Comparison of ENCODE assay signal across 11 mouse cellular contexts in genomic region chr7:142506501-142506900, GRCm38 (mm10). TPM values are rescaled to one million over a fixed set of nuclear protein-coding genes. Genes with fewer than 3 reads are reported as not detected.
DNase-seq lines count a peak whose midpoint lies in the region; ATAC-seq and TF ChIP-seq lines count a peak whose summit lies in the region.
"Had no signal": no experiment of that assay in that cellular context is flagged by ENCODE, and none has a peak within 500 bp of the region (broad histone marks: within the 10 kb centered on the region; RNA-seq: fewer than 3 reads in every experiment).

No protein-coding gene starts in this region.

- no peak for DNase-seq in heart, postnatal 10 days
- no peak for DNase-seq in intestine, embryonic 14.5 days (ENCODE audit: low spot score)
- DNase-seq in urinary bladder, postnatal 14 days (ENCODE audit: low spot score), result no peak
- no peak for DNase-seq in spleen, postnatal 4 days (ENCODE audit: low spot score in 2 of 2)
- no peak for DNase-seq in testis, postnatal 14 days (ENCODE audit: low spot score)
- DNase-seq: cerebellum, adult 11-12 months; kidney, adult 18-20 months; liver, embryonic 13.5 days had no signal

- H3K36me3 ChIP-seq in heart, embryonic 13.5 days, result no peaks in the 10 kb centered on the region
- no peaks in the 10 kb centered on the region for H3K36me3 ChIP-seq in embryonic facial prominence, embryonic 12.5 days
- H3K36me3 ChIP-seq in intestine, embryonic 14.5 days (ENCODE audit: control insufficient read depth, insufficient read depth, low read length), result no peaks in the 10 kb centered on the region
- peaks cover 13% of the 10 kb centered on the region for H3K36me3 ChIP-seq in myocyte (ENCODE audit: control insufficient read depth, insufficient read depth)
- H3K36me3 ChIP-seq: liver, embryonic 13.5 days had no signal

- H3ac ChIP-seq in myocyte (ENCODE audit: control insufficient read depth, insufficient read length), result no peak overlapping the region

- H3K79me2 ChIP-seq in myocyte (ENCODE audit: control insufficient read depth, insufficient read depth), result peaks cover 5% of the 10 kb centered on the region

- ATAC-seq in heart, embryonic 13.5 days (ENCODE audit: extremely low read depth, insufficient number of reproducible peaks, low FRiP score, low TSS enrichment), result no peak
- 0 out of 2 replicates have a peak, but pooled peaks have one; percentile 5 for ATAC-seq in embryonic facial prominence, embryonic 12.5 days (ENCODE audit: insufficient number of reproducible peaks, insufficient read depth, low FRiP score, low TSS enrichment)
- ATAC-seq in intestine, embryonic 14.5 days (replicated peaks; ENCODE audit: low FRiP score, low TSS enrichment, low read depth), result no peak

- WGBS in heart, embryonic 13.5 days, result 44% methylated on average over 4 of the region's 4 CpGs
- 37% methylated on average over 4 of the region's 4 CpGs for whole genome bisulfite sequencing in embryonic facial prominence, embryonic 12.5 days
- WGBS in intestine, embryonic 14.5 days, result 36% methylated on average over 4 of the region's 4 CpGs

- no peak overlapping the region for H3K4me2 ChIP-seq in heart, embryonic 13.5 days
- H3K4me2 ChIP-seq in embryonic facial prominence, embryonic 12.5 days (replicated peaks), result no peak overlapping the region
- no peak overlapping the region for H3K4me2 ChIP-seq in intestine, embryonic 14.5 days (ENCODE audit: low read length)
- no peak overlapping the region for H3K4me2 ChIP-seq in myocyte (ENCODE audit: low read depth)
- H3K4me2 ChIP-seq: liver, embryonic 13.5 days had no signal

- no peak overlapping the region for H3K4me3 ChIP-seq in heart, embryonic 13.5 days
- H3K4me3 ChIP-seq in embryonic facial prominence, embryonic 12.5 days, result no peak overlapping the region
- H3K4me3 ChIP-seq in intestine, embryonic 14.5 days (ENCODE audit: low read depth, low read length), result no peak overlapping the region
- H3K4me3 ChIP-seq in myocyte, result no peak overlapping the region
- H3K4me3 ChIP-seq: liver, embryonic 13.5 days had no signal

- intact Hi-C loops in heart, postnatal 10 days (cut with DNase I), result no loop called here

- H3K27ac ChIP-seq in heart, embryonic 13.5 days (replicated peaks), result peak overlapping the region; percentile 13; the same call in 1 of the 2 replicates
- H3K27ac ChIP-seq in embryonic facial prominence, embryonic 12.5 days, result peak overlapping the region; percentile 73
- H3K27ac ChIP-seq in intestine, embryonic 14.5 days (ENCODE audit: low read depth), result 0 out of 2 replicates have a peak overlapping the region, but pooled peaks have one; percentile 30
- H3K27ac ChIP-seq: liver, embryonic 13.5 days had no signal

- H3K9ac ChIP-seq in heart, embryonic 13.5 days, result peak overlapping the region; percentile 26; the same call in 1 of the 2 replicates
- H3K9ac ChIP-seq in embryonic facial prominence, embryonic 12.5 days, result peak overlapping the region; percentile 12; the same call in 1 of the 2 replicates
- H3K9ac ChIP-seq in intestine, embryonic 14.5 days (ENCODE audit: low read length), result no peak overlapping the region
- H3K9ac ChIP-seq: liver, embryonic 13.5 days had no signal

- H3K27me3 ChIP-seq in heart, embryonic 13.5 days (replicated peaks), result no peaks in the 10 kb centered on the region
- H3K27me3 ChIP-seq in embryonic facial prominence, embryonic 12.5 days, result no peaks in the 10 kb centered on the region
- H3K27me3 ChIP-seq in intestine, embryonic 14.5 days (replicated peaks; ENCODE audit: control insufficient read depth, insufficient read depth, low read length), result no peaks in the 10 kb centered on the region
- H3K27me3 ChIP-seq in myocyte (ENCODE audit: control insufficient read depth, insufficient read depth, insufficient read length), result no peaks in the 10 kb centered on the region

- no peak for TF ChIP-seq POLR2A in myocyte (IDR thresholded peaks at IDR 0.05; ENCODE audit: insufficient read length, low read depth)

- no peaks in the 10 kb centered on the region for H3K9me3 ChIP-seq in heart, embryonic 13.5 days
- H3K9me3 ChIP-seq in embryonic facial prominence, embryonic 12.5 days, result no peaks in the 10 kb centered on the region
- H3K9me3 ChIP-seq in intestine, embryonic 14.5 days (ENCODE audit: control insufficient read depth, low read length), result no peaks in the 10 kb centered on the region
- H3K9me3 ChIP-seq: liver, embryonic 13.5 days had no signal

- peaks cover 45% of the 10 kb centered on the region for H3K4me1 ChIP-seq in heart, embryonic 13.5 days
- peaks cover 47% of the 10 kb centered on the region for H3K4me1 ChIP-seq in embryonic facial prominence, embryonic 12.5 days
- H3K4me1 ChIP-seq in intestine, embryonic 14.5 days (replicated peaks; ENCODE audit: control insufficient read depth, insufficient read depth, low read length), result peaks cover 44% of the 10 kb centered on the region

TF ChIP-seq in myocyte, 11 proteins besides CTCF, POLR2A, EP300 and RAD21:
- TF ChIP-seq REST (IDR thresholded peaks at IDR 0.05; ENCODE audit: insufficient read depth, insufficient read length) (no peak), POLR2AphosphoS2 (IDR thresholded peaks at IDR 0.05; ENCODE audit: insufficient read length, low read depth) (peak; percentile 36), MYOD1 (IDR thresholded peaks at IDR 0.05; ENCODE audit: control insufficient read depth in 1 of 3, insufficient read length in 2 of 3, low read depth in 2 of 3) (no peak), USF1 (IDR thresholded peaks at IDR 0.05; ENCODE audit: low read depth) (no peak), TCF3 (IDR thresholded peaks at IDR 0.05; ENCODE audit: insufficient read length, low read depth) (no peak), E2F4 (IDR thresholded peaks at IDR 0.05; ENCODE audit: insufficient read depth) (no peak), TCF12 (IDR thresholded peaks at IDR 0.05; ENCODE audit: insufficient read depth, poor library complexity, severe bottlenecking) (no peak)

RNA-seq across cellular contexts. Expression of gene Tnnt3, which starts 7.9 kb away (rescaled TPM):
- polyA plus RNA-seq in heart, embryonic 13.5 days (2015; fragmentation: Nextera tagmentation; extraction: Ambion mirVana), result 4.0 and 5.4 TPM in 2 replicates
- total RNA-seq in heart, postnatal 10 days (2021), result 1 to 10 TPM in 1 of 2 experiments, under 1 TPM in 1; 0.67 to 1.8 TPM
- polyA plus RNA-seq in embryonic facial prominence, embryonic 12.5 days (2016; fragmentation: Nextera tagmentation; extraction: Ambion mirVana), result 4.6 and 6.9 TPM in 2 replicates
- polyA plus RNA-seq in intestine, embryonic 14.5 days (2014; fragmentation: Nextera tagmentation; extraction: Ambion mirVana), result 1.5 and 2.4 TPM in 2 replicates
- 2,107 TPM for polyA plus RNA-seq in myocyte (2012; fragmentation: generic; extraction: Trizol)

RNA-seq across cellular contexts. Expression of gene Mrpl23, which starts 26.0 kb away (rescaled TPM):
- 15.6 and 17.7 TPM in 2 replicates for polyA plus RNA-seq in heart, embryonic 13.5 days (2015; fragmentation: Nextera tagmentation; extraction: Ambion mirVana)
- total RNA-seq in heart, postnatal 10 days (2021), result 10 to 100 TPM in 1 of 2 experiments, 1 to 10 TPM in 1; 4.1 to 19.3 TPM
- 19.8 and 32.6 TPM in 2 replicates for polyA plus RNA-seq in embryonic facial prominence, embryonic 12.5 days (2016; fragmentation: Nextera tagmentation; extraction: Ambion mirVana)
- polyA plus RNA-seq in intestine, embryonic 14.5 days (2014; fragmentation: Nextera tagmentation; extraction: Ambion mirVana), result 36.1 and 45.8 TPM in 2 replicates
- 73.3 TPM for polyA plus RNA-seq in myocyte (2012; fragmentation: generic; extraction: Trizol)

RNA-seq across cellular contexts. Expression of gene Lsp1, which starts 45.9 kb away (rescaled TPM):
- 51.0 and 54.6 TPM in 2 replicates for polyA plus RNA-seq in heart, embryonic 13.5 days (2015; fragmentation: Nextera tagmentation; extraction: Ambion mirVana)
- 100 to 1,000 TPM; 111 to 116 TPM for total RNA-seq in heart, postnatal 10 days (2021)
- polyA plus RNA-seq in embryonic facial prominence, embryonic 12.5 days (2016; fragmentation: Nextera tagmentation; extraction: Ambion mirVana), result 24.5 and 24.7 TPM in 2 replicates
- 145 and 153 TPM in 2 replicates for polyA plus RNA-seq in intestine, embryonic 14.5 days (2014; fragmentation: Nextera tagmentation; extraction: Ambion mirVana)
- polyA plus RNA-seq in myocyte (2012; fragmentation: generic; extraction: Trizol), result 298 TPM

Comparison
In these comparisons a context has a peak if more than half of its experiments do, and no peak if none do; other contexts are left out.
1. H3K27ac ChIP-seq: peak in every context shown above with its lines; median percentile 73 in embryonic facial prominence, embryonic 12.5 days; 30 in intestine, embryonic 14.5 days; 13 in heart, embryonic 13.5 days.
2. RNA of gene Tnnt3, which starts 7.9 kb away (polyA plus RNA-seq): 2,107 TPM in myocyte (single experiment); 4.6 to 6.9 TPM in embryonic facial prominence, embryonic 12.5 days, 4.0 to 5.4 TPM in heart, embryonic 13.5 days and 1.5 to 2.4 TPM in intestine, embryonic 14.5 days; every median in the first group is over 100 times any median in the second.